Mouse (Mus musculus) forebrain, embryonic 14.5 days (tissue): ENCODE results near the gene Cacul1. TPM values are rescaled to one million over a fixed set of nuclear protein-coding genes. Genes with fewer than 3 reads are reported as not detected.

Experiments used
- ATAC-seq: fragments of 200-750 bp; cut with Nextera tagmentation; 2 replicates; pipeline ENCODE4 v1.8.0; 2017; ENCODE audit warnings: mild to moderate bottlenecking, moderate library complexity
- DNase-seq: peaks from one replicate; pipeline ENCODE4 v3.0.0-alpha.2; 2015; ENCODE audit warnings: low spot score
- H3K27ac ChIP-seq: fragments of 300-500 bp; sonication (generic); 2 replicates; pipeline ENCODE4 v1.5.1; 2014; ENCODE audit warnings: low read depth, mild to moderate bottlenecking, control low read depth, low read length, moderate library complexity
- H3K27me3 ChIP-seq: fragments of 300-500 bp; sonication (generic); replicated peaks from 2 replicates; pipeline ENCODE4 v1.6.1; 2014; ENCODE audit warnings: low read length, control low read depth, mixed read lengths; ENCODE audit not compliant: control insufficient read depth, insufficient read depth
- H3K36me3 ChIP-seq: fragments of 300-500 bp; sonication (generic); 2 replicates; pipeline ENCODE4 v1.6.1; 2014; ENCODE audit warnings: low read length, control low read depth; ENCODE audit not compliant: control insufficient read depth, insufficient read depth
- H3K4me1 ChIP-seq: fragments of 300-500 bp; sonication (generic); 2 replicates; pipeline ENCODE4 v1.6.1; 2014; ENCODE audit warnings: antibody characterized with exemption, low read length, control low read depth; ENCODE audit not compliant: control insufficient read depth, insufficient read depth
- H3K4me2 ChIP-seq: fragments of 300-500 bp; sonication (generic); 2 replicates; pipeline ENCODE4 v1.6.1; 2014; ENCODE audit warnings: mild to moderate bottlenecking, control low read depth, low read length
- H3K4me3 ChIP-seq: fragments of 300-500 bp; sonication (generic); 2 replicates; pipeline ENCODE4 v1.5.1; 2014; ENCODE audit warnings: low read depth, low read length, control low read depth
- H3K9ac ChIP-seq: fragments of 300-500 bp; sonication (generic); 2 replicates; pipeline ENCODE4 v1.6.1; 2014; ENCODE audit warnings: mild to moderate bottlenecking, low read length, control low read depth, moderate library complexity
- H3K9me3 ChIP-seq: fragments of 300-500 bp; sonication (generic); replicated peaks from 2 replicates; pipeline ENCODE4 v1.6.1; 2016; ENCODE audit warnings: low read length, control low read depth, mixed read lengths; ENCODE audit not compliant: control insufficient read depth
- WGBS: fragments of 180-500 bp; shearing (Covaris S2); extraction: QIAGEN DNeasy Blood & Tissue Kit; methylation state at CpG from one replicate; pipeline ENCODE4 v1.1.7; 2014; 5-methylcytosine and 5-hydroxymethylcytosine counted together
- polyA plus RNA-seq: library from polyadenylated mRNA; unstranded; fragments of >200 nt; fragmentation: Nextera tagmentation; extraction: Ambion mirVana; gene quantifications from 2 replicates; pipeline ENCODE4 v1.2.1, GENCODE M21; 2014

Gene Cacul1
- polyA plus RNA-seq, 1 experiment from 2014 or later: 17.2 TPM

GRCm38 (mm10) chr19:60554866-60555438, 25.9 kb downstream of the Cacul1 start:
- no peak for ATAC-seq
- WGBS: 87% methylated on average over 4 of the region's 4 CpGs
- H3K4me1 ChIP-seq: no peaks in the 10 kb centered on the region
- H3K9me3 ChIP-seq: no peaks in the 10 kb centered on the region
- no peak overlapping the region for H3K9ac ChIP-seq
- no peak overlapping the region for H3K4me3 ChIP-seq
- peaks cover 5% of the 10 kb centered on the region; the same call in 1 of the 2 replicates for H3K36me3 ChIP-seq
- H3K4me2 ChIP-seq: no peak overlapping the region
- H3K27me3 ChIP-seq: no peaks in the 10 kb centered on the region
- peak; percentile 7 for DNase-seq
- H3K27ac ChIP-seq: no peak overlapping the region

GRCm38 (mm10) chr19:60553501-60553900, 27.3 kb downstream of the Cacul1 start:
- no peak overlapping the region for H3K4me2 ChIP-seq
- DNase-seq (peak; percentile 70), ATAC-seq (no peak)
- H3K9me3 ChIP-seq: no peaks in the 10 kb centered on the region
- H3K4me1 ChIP-seq: no peaks in the 10 kb centered on the region
- H3K9ac ChIP-seq: no peak overlapping the region
- H3K27me3 ChIP-seq: no peaks in the 10 kb centered on the region
- H3K36me3 ChIP-seq: peaks cover 8% of the 10 kb centered on the region; the same call in 1 of the 2 replicates
- H3K4me3 ChIP-seq: no peak overlapping the region
- no peak overlapping the region for H3K27ac ChIP-seq

- H3K27me3 ChIP-seq: no peaks in the 10 kb centered on the region
- peaks cover 37% of the 10 kb centered on the region for H3K36me3 ChIP-seq
- H3K27ac ChIP-seq: no peak overlapping the region
- no peak overlapping the region for H3K9ac ChIP-seq
- H3K4me3 ChIP-seq: no peak overlapping the region
- no peaks in the 10 kb centered on the region for H3K9me3 ChIP-seq
- DNase-seq: no peak
- no peak overlapping the region for H3K4me2 ChIP-seq
- 85% methylated on average over 2 of the region's 2 CpGs for WGBS
- no peaks in the 10 kb centered on the region for H3K4me1 ChIP-seq
- ATAC-seq: no peak
These were observed 37.5 kb downstream of the Cacul1 start for GRCm38 (mm10) chr19:60543302-60543701.

GRCm38 (mm10) chr19:60531897-60532296, 48.9 kb downstream of the Cacul1 start:
- peaks cover 21% of the 10 kb centered on the region; the same call in 1 of the 2 replicates for H3K36me3 ChIP-seq
- H3K9ac ChIP-seq: no peak overlapping the region
- no peak overlapping the region for H3K27ac ChIP-seq
- H3K4me2 ChIP-seq: no peak overlapping the region
- H3K4me3 ChIP-seq: no peak overlapping the region
- ATAC-seq: no peak
- no peaks in the 10 kb centered on the region for H3K4me1 ChIP-seq
- no peaks in the 10 kb centered on the region for H3K9me3 ChIP-seq
- no peak for DNase-seq
- H3K27me3 ChIP-seq: no peaks in the 10 kb centered on the region
- 89% methylated on average over 2 of the region's 2 CpGs for WGBS

GRCm38 (mm10) chr19:60530171-60530570, 50.7 kb downstream of the Cacul1 start:
- H3K4me2 ChIP-seq: no peak overlapping the region
- no peak overlapping the region for H3K27ac ChIP-seq
- ATAC-seq (no peak), DNase-seq (no peak)
- H3K4me3 ChIP-seq: no peak overlapping the region
- H3K36me3 ChIP-seq: peaks cover 23% of the 10 kb centered on the region; the same call in 1 of the 2 replicates
- H3K27me3 ChIP-seq: no peaks in the 10 kb centered on the region
- WGBS: 94% methylated on average over 1 of the region's 1 CpGs
- H3K9me3 ChIP-seq: no peaks in the 10 kb centered on the region
- no peak overlapping the region for H3K9ac ChIP-seq
- no peaks in the 10 kb centered on the region for H3K4me1 ChIP-seq

- Histone ChIP-seq H3K36me3 (peaks cover 23% of the 10 kb centered on the region; the same call in 1 of the 2 replicates), H3K4me2 (no peak overlapping the region), H3K27me3 (no peaks in the 10 kb centered on the region), H3K4me3 (no peak overlapping the region), H3K9ac (no peak overlapping the region), H3K27ac (no peak overlapping the region), H3K4me1 (no peaks in the 10 kb centered on the region), H3K9me3 (no peaks in the 10 kb centered on the region)
- ATAC-seq: no peak
- DNase-seq: no peak
- WGBS: 92% methylated on average over 1 of the region's 1 CpGs
These were observed 51.5 kb downstream of the Cacul1 start for GRCm38 (mm10) chr19:60529302-60529701.

- 93% methylated on average over 3 of the region's 3 CpGs for WGBS
- Histone ChIP-seq H3K9ac (no peak overlapping the region), H3K9me3 (no peaks in the 10 kb centered on the region), H3K4me2 (no peak overlapping the region), H3K36me3 (peaks cover 19% of the 10 kb centered on the region; the same call in 1 of the 2 replicates), H3K27me3 (no peaks in the 10 kb centered on the region), H3K27ac (no peak overlapping the region), H3K4me3 (no peak overlapping the region), H3K4me1 (no peaks in the 10 kb centered on the region)
- DNase-seq: no peak
- ATAC-seq: no peak
These were observed 52.2 kb downstream of the Cacul1 start for GRCm38 (mm10) chr19:60528602-60529001.

- Histone ChIP-seq H3K9ac (no peak overlapping the region), H3K4me1 (no peaks in the 10 kb centered on the region), H3K9me3 (no peaks in the 10 kb centered on the region), H3K36me3 (peaks cover 19% of the 10 kb centered on the region; the same call in 1 of the 2 replicates), H3K4me3 (no peak overlapping the region), H3K27ac (no peak overlapping the region), H3K4me2 (no peak overlapping the region), H3K27me3 (no peaks in the 10 kb centered on the region)
- DNase-seq (no peak), ATAC-seq (no peak)
- WGBS: 89% methylated on average over 4 of the region's 4 CpGs
These were observed 53.9 kb downstream of the Cacul1 start for GRCm38 (mm10) chr19:60526876-60527275.

GRCm38 (mm10) chr19:60525086-60525485, 55.7 kb downstream of the Cacul1 start:
- ATAC-seq (no peak), DNase-seq (no peak)
- no peak overlapping the region for H3K9ac ChIP-seq
- H3K4me1 ChIP-seq: no peaks in the 10 kb centered on the region
- H3K4me2 ChIP-seq: no peak overlapping the region
- H3K36me3 ChIP-seq: peaks cover 13% of the 10 kb centered on the region; the same call in 1 of the 2 replicates
- no peak overlapping the region for H3K27ac ChIP-seq
- no peaks in the 10 kb centered on the region for H3K27me3 ChIP-seq
- 79% methylated on average over 1 of the region's 1 CpGs for WGBS
- no peak overlapping the region for H3K4me3 ChIP-seq
- no peaks in the 10 kb centered on the region for H3K9me3 ChIP-seq
